Mouse (Mus musculus): Measurements from ENCODE around the gene Oosp2.

Gene Oosp2

DNA sequence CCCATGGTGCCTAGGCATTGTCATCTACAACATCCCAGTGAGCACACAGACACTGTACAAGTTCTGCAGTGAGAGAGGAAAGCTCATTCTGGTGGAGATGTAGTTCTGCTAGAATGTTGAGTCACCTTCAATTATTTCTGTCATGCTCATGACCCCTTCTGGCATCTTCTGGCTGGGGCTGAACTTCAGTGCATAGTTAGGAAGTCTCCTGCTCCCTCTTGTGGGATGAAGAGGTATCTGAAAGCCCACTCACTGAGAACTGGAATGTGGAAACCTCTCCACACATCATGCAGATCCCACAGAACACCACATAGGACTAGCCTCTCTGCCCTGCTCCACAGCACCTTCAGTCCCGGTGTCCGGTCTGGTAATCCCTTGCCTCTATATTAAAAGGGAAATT lies 58.3 kb downstream of the Oosp2 start:
- DNase-seq, result no peak

DNA sequence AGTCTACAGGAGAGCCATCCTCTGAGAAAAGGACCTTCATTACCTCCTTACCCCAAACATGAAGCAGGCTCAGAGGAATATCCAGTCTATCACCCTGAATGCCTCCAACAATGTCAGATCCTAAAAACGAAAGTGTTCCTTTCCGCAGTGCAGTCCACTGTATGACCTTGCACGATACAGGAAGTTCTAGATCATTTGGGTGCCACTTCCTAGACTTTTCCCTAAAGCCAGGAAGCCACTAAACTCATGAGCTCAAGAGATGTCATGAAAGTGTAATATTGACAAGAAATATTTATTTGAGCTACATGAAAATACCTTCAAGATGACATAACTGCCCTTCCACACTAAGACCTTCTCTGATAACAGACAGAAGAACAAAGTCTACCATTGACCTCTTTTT lies 59.0 kb downstream of the Oosp2 start:
- DNase-seq, result no peak

Data from liver (tissue).